Mouse (Mus musculus): ENCODE data around the gene Gtf2h1. TPM values are rescaled to one million over a fixed set of nuclear protein-coding genes. Genes with fewer than 3 reads are reported as not detected.

The Gtf2h1 gene
- polyA plus RNA-seq, 1 experiment from 2014 or later: 83.6 TPM

DNA sequence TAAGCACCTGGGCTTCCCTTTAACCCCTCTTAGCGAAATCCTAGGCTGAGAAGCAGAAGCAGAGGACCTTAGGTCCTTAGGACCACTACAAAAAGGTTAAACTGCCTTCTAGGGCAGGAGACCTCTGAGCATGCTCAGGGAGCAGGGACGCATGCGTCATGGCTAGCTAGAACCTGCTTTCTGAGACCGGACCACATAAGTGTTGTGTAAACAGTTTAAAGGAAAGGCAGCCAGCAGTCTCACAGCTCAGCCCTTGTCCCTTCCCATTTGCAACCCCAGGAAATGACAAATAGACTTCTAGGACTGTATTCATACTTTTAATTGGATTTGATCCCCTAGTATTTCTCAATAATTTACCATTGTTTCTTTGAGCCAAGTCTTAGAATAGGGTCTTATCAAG is 44.4 kb downstream of the Gtf2h1 start:
- no peak overlapping the region for H3K27ac ChIP-seq (ENCODE audit: low read depth, low read length)

DNA sequence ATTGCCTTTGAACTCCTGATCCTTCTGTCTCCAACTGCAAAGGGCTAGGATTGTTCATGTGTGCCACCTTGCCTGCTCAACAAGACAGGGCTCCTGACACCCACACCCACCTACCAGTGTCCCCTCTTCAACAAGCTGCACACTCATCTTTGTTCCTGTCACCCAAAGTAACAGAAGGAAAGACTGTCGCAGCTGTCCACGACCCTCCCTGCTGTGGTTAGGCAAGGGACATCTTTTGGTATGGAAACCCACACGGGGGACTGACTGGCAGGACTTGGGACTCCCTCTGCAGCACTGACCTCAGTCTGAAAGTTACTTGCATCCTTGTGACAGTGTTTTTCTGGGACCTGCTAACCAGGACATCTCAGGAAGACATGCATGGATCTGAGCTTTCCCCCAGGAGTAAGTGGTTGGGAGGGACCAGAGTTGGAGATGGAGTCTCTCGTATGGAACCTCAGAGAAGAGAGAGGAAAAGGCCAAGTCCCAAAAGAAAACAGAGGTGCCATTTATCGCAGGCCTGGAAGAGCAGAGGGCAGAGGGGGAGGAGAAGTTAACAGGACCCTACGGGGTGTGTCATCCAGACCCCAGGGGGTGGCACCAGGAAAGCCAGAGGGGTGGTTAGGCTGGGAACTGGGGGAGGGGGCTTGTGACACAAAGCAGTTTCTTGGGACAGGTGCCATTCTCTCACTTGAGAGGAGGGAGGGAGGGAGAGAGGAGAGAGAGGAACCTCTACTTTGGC is 45.1 kb downstream of the Gtf2h1 start, which contains the start of gene Ldha:
Gene Ldha (plus strand): TSS at position 689 of the 739 bp plus-strand sequence.
- H3K27ac ChIP-seq (ENCODE audit: low read depth, low read length): no peak within 1 kb of the TSS
- no peak for ATAC-seq (replicated peaks; ENCODE audit: low FRiP score)

More for the DNA sequence above, 44.4 kb downstream of the Gtf2h1 start:
- Histone ChIP-seq H3K4me1 (replicated peaks; ENCODE audit: control insufficient read depth, insufficient read depth, low read length) (peaks cover 46% of the 10 kb centered on the region), H3K9ac (ENCODE audit: low read depth, low read length) (no peak overlapping the region), H3K4me3 (ENCODE audit: low read depth, low read length) (no peak overlapping the region), H3K9me3 (ENCODE audit: control insufficient read depth, low read length) (no peaks in the 10 kb centered on the region), H3K4me2 (no peak overlapping the region), H3K27me3 (replicated peaks; ENCODE audit: control insufficient read depth, insufficient read depth, low read length) (no peaks in the 10 kb centered on the region), H3K36me3 (ENCODE audit: control insufficient read depth, insufficient read depth, low read length) (no peaks in the 10 kb centered on the region)
- no peak for ATAC-seq (replicated peaks; ENCODE audit: low FRiP score)
- no peak for DNase-seq (ENCODE audit: low spot score)
- 45% methylated on average over 4 of the region's 4 CpGs for WGBS

DNA sequence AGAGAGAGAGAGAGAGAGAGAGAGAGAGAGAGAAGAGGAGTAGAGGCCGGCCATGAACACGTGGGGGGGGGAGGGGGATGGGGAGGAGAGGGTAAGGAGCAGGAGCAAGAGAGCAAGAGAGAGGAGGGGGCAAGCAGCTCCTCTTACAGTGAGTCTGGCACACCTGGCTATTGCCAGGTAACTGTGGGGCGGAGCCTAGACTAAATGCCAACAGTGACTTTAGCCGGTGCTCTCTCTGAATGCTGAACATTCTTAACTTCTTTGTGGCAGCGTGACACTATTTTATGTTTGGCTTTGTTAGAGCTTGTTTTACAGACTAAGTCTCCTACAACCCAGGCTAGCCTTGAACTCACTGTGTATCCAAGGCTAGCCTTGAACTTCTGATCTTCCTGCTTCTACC is 46.4 kb downstream of the Gtf2h1 start:
- Histone ChIP-seq H3K4me3 (ENCODE audit: low read depth, low read length) (no peak overlapping the region), H3K4me1 (replicated peaks; ENCODE audit: control insufficient read depth, insufficient read depth, low read length) (peaks cover 47% of the 10 kb centered on the region), H3K4me2 (no peak overlapping the region), H3K27me3 (replicated peaks; ENCODE audit: control insufficient read depth, insufficient read depth, low read length) (no peaks in the 10 kb centered on the region), H3K36me3 (ENCODE audit: control insufficient read depth, insufficient read depth, low read length) (peaks cover 2% of the 10 kb centered on the region; the same call in 1 of the 2 replicates), H3K9me3 (ENCODE audit: control insufficient read depth, low read length) (no peaks in the 10 kb centered on the region), H3K9ac (ENCODE audit: low read depth, low read length) (no peak overlapping the region), H3K27ac (ENCODE audit: low read depth, low read length) (no peak overlapping the region)
- WGBS: 46% methylated on average over 5 of the region's 5 CpGs
- DNase-seq (ENCODE audit: low spot score) (no peak), ATAC-seq (replicated peaks; ENCODE audit: low FRiP score) (no peak)

More for the DNA sequence above, 45.1 kb downstream of the Gtf2h1 start, which contains the start of gene Ldha:
- Histone ChIP-seq H3K9me3 (ENCODE audit: control insufficient read depth, low read length) (no peaks in the 10 kb centered on the region), H3K4me1 (replicated peaks; ENCODE audit: control insufficient read depth, insufficient read depth, low read length) (peaks cover 47% of the 10 kb centered on the region), H3K27me3 (replicated peaks; ENCODE audit: control insufficient read depth, insufficient read depth, low read length) (no peaks in the 10 kb centered on the region), H3K9ac (ENCODE audit: low read depth, low read length) (no peak within 1 kb of the TSS), H3K4me2 (no peak within 1 kb of the TSS), H3K4me3 (ENCODE audit: low read depth, low read length) (no peak within 1 kb of the TSS), H3K36me3 (ENCODE audit: control insufficient read depth, insufficient read depth, low read length) (no peaks in the 10 kb centered on the region)
- no peak for DNase-seq (ENCODE audit: low spot score)
- WGBS: 26% methylated on average over 6 of the region's 6 CpGs

DNA sequence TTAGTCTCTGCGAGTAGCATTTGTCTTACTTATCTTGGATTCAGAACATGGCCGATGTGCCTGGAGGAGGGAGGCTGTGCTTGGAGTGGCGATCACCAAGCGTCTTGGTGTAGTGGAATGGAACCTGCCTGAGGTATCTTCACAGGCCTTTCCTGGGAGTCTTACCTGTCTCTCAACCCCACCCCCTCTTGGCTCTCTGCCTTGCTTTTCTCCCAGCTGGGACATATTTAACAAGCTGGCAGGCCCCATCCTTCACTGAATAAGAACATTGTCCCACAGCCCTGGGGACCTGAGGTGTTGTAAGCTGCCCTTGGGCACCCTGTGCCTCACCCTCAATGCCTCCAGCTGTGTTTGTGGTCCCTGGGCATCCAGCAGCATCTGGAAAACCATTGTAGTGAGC is 47.7 kb downstream of the Gtf2h1 start:
- WGBS: 76% methylated on average over 4 of the region's 4 CpGs
- H3K4me1 ChIP-seq (replicated peaks; ENCODE audit: control insufficient read depth, insufficient read depth, low read length): peaks cover 41% of the 10 kb centered on the region
- peak overlapping the region; percentile 5; the same call in 1 of the 2 replicates for H3K4me3 ChIP-seq (ENCODE audit: low read depth, low read length)
- no peak overlapping the region for H3K9ac ChIP-seq (ENCODE audit: low read depth, low read length)
- H3K9me3 ChIP-seq (ENCODE audit: control insufficient read depth, low read length): no peaks in the 10 kb centered on the region
- no peak overlapping the region for H3K4me2 ChIP-seq
- no peak for ATAC-seq (replicated peaks; ENCODE audit: low FRiP score)
- H3K27ac ChIP-seq (ENCODE audit: low read depth, low read length): no peak overlapping the region
- DNase-seq (ENCODE audit: low spot score): no peak
- H3K27me3 ChIP-seq (replicated peaks; ENCODE audit: control insufficient read depth, insufficient read depth, low read length): no peaks in the 10 kb centered on the region
- peaks cover 11% of the 10 kb centered on the region for H3K36me3 ChIP-seq (ENCODE audit: control insufficient read depth, insufficient read depth, low read length)

DNA sequence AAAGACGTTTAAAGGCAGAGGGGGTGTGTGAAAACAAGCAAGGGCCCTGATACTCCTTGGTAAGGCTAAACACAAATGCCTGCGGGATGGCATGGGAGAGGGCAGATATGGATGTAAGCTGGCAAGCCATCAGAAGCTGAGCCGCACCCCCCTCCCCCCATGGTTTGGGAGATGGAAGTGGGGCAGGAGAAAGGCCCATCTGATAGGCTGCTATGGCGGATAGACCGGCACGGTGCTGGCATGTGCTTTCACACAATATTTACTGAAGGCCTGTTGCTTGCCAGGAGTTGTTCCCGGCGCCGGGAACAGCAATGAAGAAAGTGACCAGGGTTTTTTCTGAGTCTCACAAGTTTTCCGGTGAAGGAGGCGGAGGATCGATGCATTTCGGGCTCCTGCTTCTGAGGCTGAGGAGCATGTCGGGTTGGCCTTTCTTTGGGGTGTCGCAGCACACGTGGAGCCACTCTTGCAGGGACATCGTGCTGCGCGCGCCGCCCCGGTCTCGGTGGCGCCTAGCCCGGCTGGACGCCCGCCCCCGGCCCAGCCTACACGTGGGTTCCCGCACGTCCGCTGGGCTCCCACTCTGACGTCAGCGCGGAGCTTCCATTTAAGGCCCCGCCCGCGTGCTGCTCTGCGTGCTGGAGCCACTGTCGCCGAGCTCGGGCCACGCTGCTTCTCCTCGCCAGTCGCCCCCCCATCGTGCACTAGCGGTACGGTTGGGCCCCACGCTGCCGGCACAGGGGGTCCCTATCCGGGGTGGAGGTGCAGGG is 49.5 kb downstream of the Gtf2h1 start:
- WGBS: under 1% methylated on average over 51 of the region's 51 CpGs

DNA sequence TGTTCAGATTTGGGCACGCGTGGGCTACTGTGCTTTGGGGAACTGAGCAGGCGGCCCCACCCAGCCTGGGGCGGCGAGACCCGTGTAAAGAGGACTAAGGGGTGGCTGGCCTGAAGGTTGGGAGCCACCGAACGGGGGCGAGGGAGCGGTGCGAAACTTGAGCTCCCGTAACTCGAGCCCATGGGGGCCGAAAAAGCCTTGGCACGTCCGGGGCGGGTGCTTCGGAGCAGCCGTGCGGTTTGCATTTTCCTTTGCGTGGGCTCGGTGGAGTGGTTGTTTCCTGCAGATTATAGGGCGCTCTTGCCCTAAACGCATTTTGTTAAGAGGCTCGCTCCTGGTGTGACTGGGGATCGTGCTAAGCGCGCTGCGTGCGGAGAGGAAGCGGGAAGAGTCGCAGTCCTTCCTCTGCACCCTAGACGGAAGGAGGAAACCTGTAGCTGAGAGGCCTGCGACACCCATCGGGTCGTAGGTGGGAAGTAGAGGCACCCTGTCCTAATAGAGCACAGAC is 50.1 kb downstream of the Gtf2h1 start:
- H3K27me3 ChIP-seq (replicated peaks; ENCODE audit: control insufficient read depth, insufficient read depth, low read length): no peaks in the 10 kb centered on the region

More for the DNA sequence above, 49.5 kb downstream of the Gtf2h1 start:
- DNase-seq (ENCODE audit: low spot score) (peak; percentile 94), ATAC-seq (replicated peaks; ENCODE audit: low FRiP score) (peak; percentile 84)
- Histone ChIP-seq H3K4me3 (ENCODE audit: low read depth, low read length) (peak overlapping the region; percentile 72), H3K9ac (ENCODE audit: low read depth, low read length) (peak overlapping the region; percentile 92), H3K36me3 (ENCODE audit: control insufficient read depth, insufficient read depth, low read length) (peaks cover 26% of the 10 kb centered on the region), H3K4me1 (replicated peaks; ENCODE audit: control insufficient read depth, insufficient read depth, low read length) (peaks cover 23% of the 10 kb centered on the region), H3K9me3 (ENCODE audit: control insufficient read depth, low read length) (no peaks in the 10 kb centered on the region), H3K27ac (ENCODE audit: low read depth, low read length) (peak overlapping the region; percentile 92), H3K27me3 (replicated peaks; ENCODE audit: control insufficient read depth, insufficient read depth, low read length) (no peaks in the 10 kb centered on the region), H3K4me2 (peak overlapping the region; percentile 87)

DNA sequence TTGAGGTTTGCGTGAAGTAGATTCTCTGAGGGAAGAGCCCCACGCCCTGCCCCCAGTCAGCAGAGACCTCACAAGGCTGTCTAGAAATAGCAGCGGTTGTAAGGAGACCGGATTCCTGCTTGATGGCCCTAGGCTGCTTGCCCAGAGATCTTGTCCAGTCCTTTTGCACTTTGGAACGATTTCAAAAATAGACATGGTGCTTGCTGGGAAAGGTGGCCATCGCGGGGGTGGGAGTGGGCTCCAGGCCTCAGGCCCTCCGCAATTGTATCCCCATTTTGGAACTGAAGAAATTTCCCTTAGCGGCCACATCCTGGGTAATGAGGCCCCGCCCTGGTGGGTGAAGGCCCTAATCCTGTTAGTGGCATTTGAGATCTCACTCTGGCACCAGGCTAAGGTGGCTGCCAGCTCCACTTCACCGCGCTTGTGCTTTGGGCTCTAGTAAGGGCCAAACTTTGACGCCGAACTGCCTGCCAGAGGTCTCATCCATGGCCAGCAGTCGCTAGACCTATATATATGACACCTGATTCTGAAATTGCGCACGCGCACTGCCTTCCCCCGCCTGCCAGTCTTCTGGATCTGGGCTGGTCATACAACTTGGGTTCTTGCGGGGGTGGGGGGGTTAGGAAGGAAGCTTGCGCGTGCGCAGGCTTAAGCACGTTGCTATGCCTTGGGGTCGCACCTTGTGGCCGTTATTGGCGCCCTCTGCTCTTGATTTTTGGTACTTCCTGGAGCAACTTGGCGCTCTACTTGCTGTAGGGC is 50.8 kb downstream of the Gtf2h1 start:
- DNase-seq (ENCODE audit: low spot score) (peak; percentile 74), ATAC-seq (replicated peaks; ENCODE audit: low FRiP score) (peak; percentile 35)
- peak overlapping the region; percentile 87 for H3K4me2 ChIP-seq
- peak overlapping the region; percentile 72 for H3K4me3 ChIP-seq (ENCODE audit: low read depth, low read length)
- H3K9me3 ChIP-seq (ENCODE audit: control insufficient read depth, low read length): no peaks in the 10 kb centered on the region
- peak overlapping the region; percentile 92 for H3K27ac ChIP-seq (ENCODE audit: low read depth, low read length)
- peaks cover 18% of the 10 kb centered on the region for H3K4me1 ChIP-seq (replicated peaks; ENCODE audit: control insufficient read depth, insufficient read depth, low read length)
- H3K36me3 ChIP-seq (ENCODE audit: control insufficient read depth, insufficient read depth, low read length): peaks cover 35% of the 10 kb centered on the region
- H3K9ac ChIP-seq (ENCODE audit: low read depth, low read length): peak overlapping the region; percentile 92
- WGBS: under 1% methylated on average over 28 of the region's 28 CpGs
- no peaks in the 10 kb centered on the region for H3K27me3 ChIP-seq (replicated peaks; ENCODE audit: control insufficient read depth, insufficient read depth, low read length)

More for the DNA sequence above, 50.1 kb downstream of the Gtf2h1 start:
- Histone ChIP-seq H3K36me3 (ENCODE audit: control insufficient read depth, insufficient read depth, low read length) (peaks cover 31% of the 10 kb centered on the region), H3K4me1 (replicated peaks; ENCODE audit: control insufficient read depth, insufficient read depth, low read length) (peaks cover 21% of the 10 kb centered on the region), H3K27ac (ENCODE audit: low read depth, low read length) (peak overlapping the region; percentile 92), H3K4me3 (ENCODE audit: low read depth, low read length) (peak overlapping the region; percentile 72), H3K9me3 (ENCODE audit: control insufficient read depth, low read length) (no peaks in the 10 kb centered on the region), H3K4me2 (peak overlapping the region; percentile 87), H3K9ac (ENCODE audit: low read depth, low read length) (peak overlapping the region; percentile 92)
- DNase-seq (ENCODE audit: low spot score) (peak; percentile 67), ATAC-seq (replicated peaks; ENCODE audit: low FRiP score) (peak; percentile 22; the same call in 1 of the 2 replicates)
- WGBS: under 1% methylated on average over 36 of the region's 36 CpGs

DNA sequence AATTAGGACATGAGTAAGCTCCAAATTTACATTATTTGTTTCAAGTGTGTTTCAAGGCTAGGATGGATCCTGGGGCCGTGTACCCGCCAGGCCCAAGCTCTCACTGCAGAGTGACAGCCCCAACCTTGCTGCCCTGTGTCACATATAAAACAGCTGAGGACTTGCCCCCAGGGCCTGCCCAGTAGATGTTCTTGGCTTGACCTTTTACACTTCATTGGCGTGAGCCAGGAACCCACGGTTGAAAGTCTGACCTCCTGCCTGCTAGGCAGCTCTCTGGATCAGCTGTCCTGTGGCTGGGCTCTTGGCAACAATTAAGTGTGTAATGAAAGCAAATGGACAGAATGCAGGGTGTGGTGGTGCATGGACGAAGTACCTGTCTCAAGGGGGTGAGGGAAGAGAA is 53.4 kb downstream of the Gtf2h1 start:
- Histone ChIP-seq H3K9me3 (ENCODE audit: control insufficient read depth, low read length) (no peaks in the 10 kb centered on the region), H3K27ac (ENCODE audit: low read depth, low read length) (no peak overlapping the region), H3K9ac (ENCODE audit: low read depth, low read length) (no peak overlapping the region), H3K4me1 (replicated peaks; ENCODE audit: control insufficient read depth, insufficient read depth, low read length) (peaks cover 14% of the 10 kb centered on the region), H3K4me2 (no peak overlapping the region), H3K27me3 (replicated peaks; ENCODE audit: control insufficient read depth, insufficient read depth, low read length) (no peaks in the 10 kb centered on the region), H3K4me3 (ENCODE audit: low read depth, low read length) (no peak overlapping the region), H3K36me3 (ENCODE audit: control insufficient read depth, insufficient read depth, low read length) (peaks cover 58% of the 10 kb centered on the region)
- 89% methylated on average over 5 of the region's 5 CpGs for WGBS
- ATAC-seq (replicated peaks; ENCODE audit: low FRiP score) (no peak), DNase-seq (ENCODE audit: low spot score) (no peak)

Measured in liver, embryonic 11.5 days (tissue).